Mouse (Mus musculus): ENCODE results near the gene Bloc1s1. TPM values are rescaled to one million over a fixed set of nuclear protein-coding genes. Genes with fewer than 3 reads are reported as not detected.

Bloc1s1 gene
- polyA plus RNA-seq, 1 experiment from 2014 or later = 215 TPM

- H3K4me3 ChIP-seq (ENCODE audit: low read depth, low read length) = no peak overlapping the region
- no peak overlapping the region for H3K9ac ChIP-seq (ENCODE audit: low read length)
- no peaks in the 10 kb centered on the region for H3K4me1 ChIP-seq (ENCODE audit: control insufficient read depth, insufficient read depth, low read length)
- peaks cover 34% of the 10 kb centered on the region for H3K27me3 ChIP-seq (ENCODE audit: control insufficient read depth, insufficient read depth, low read length)
- DNase-seq (ENCODE audit: low spot score) (no peak), ATAC-seq (ENCODE audit: insufficient read depth, low FRiP score, low TSS enrichment) (no peak)
- no peaks in the 10 kb centered on the region for H3K9me3 ChIP-seq (ENCODE audit: control insufficient read depth, low read length)
- 75% methylated on average over 8 of the region's 8 CpGs for WGBS
- H3K36me3 ChIP-seq (ENCODE audit: control insufficient read depth, insufficient read depth, low read length) = no peaks in the 10 kb centered on the region
- H3K27ac ChIP-seq (ENCODE audit: low read depth, low read length) = no peak overlapping the region
- no peak overlapping the region for H3K4me2 ChIP-seq (ENCODE audit: low read depth)
Measured at GRCm38 (mm10) chr10:128935826-128936440, 12.1 kb upstream of the Bloc1s1 start.

GRCm38 (mm10) chr10:128934997-128935787 lies 11.4 kb upstream of the Bloc1s1 start:
- Histone ChIP-seq H3K4me3 (ENCODE audit: low read depth, low read length) (no peak overlapping the region), H3K36me3 (ENCODE audit: control insufficient read depth, insufficient read depth, low read length) (no peaks in the 10 kb centered on the region), H3K4me2 (ENCODE audit: low read depth) (no peak overlapping the region), H3K4me1 (ENCODE audit: control insufficient read depth, insufficient read depth, low read length) (no peaks in the 10 kb centered on the region), H3K9me3 (ENCODE audit: control insufficient read depth, low read length) (no peaks in the 10 kb centered on the region), H3K27ac (ENCODE audit: low read depth, low read length) (no peak overlapping the region), H3K27me3 (ENCODE audit: control insufficient read depth, insufficient read depth, low read length) (peaks cover 34% of the 10 kb centered on the region), H3K9ac (ENCODE audit: low read length) (no peak overlapping the region)
- WGBS = 65% methylated on average over 7 of the region's 7 CpGs
- ATAC-seq (ENCODE audit: insufficient read depth, low FRiP score, low TSS enrichment) = no peak
- DNase-seq (ENCODE audit: low spot score) = no peak

GRCm38 (mm10) chr10:128933976-128934721 lies 10.3 kb upstream of the Bloc1s1 start:
- ATAC-seq (ENCODE audit: insufficient read depth, low FRiP score, low TSS enrichment) = peak; percentile 31
- Histone ChIP-seq H3K27me3 (ENCODE audit: control insufficient read depth, insufficient read depth, low read length) (peaks cover 34% of the 10 kb centered on the region), H3K9ac (ENCODE audit: low read length) (0 out of 2 replicates have a peak overlapping the region, but pooled peaks have one; percentile 23), H3K36me3 (ENCODE audit: control insufficient read depth, insufficient read depth, low read length) (no peaks in the 10 kb centered on the region), H3K4me1 (ENCODE audit: control insufficient read depth, insufficient read depth, low read length) (no peaks in the 10 kb centered on the region), H3K27ac (ENCODE audit: low read depth, low read length) (no peak overlapping the region), H3K4me2 (ENCODE audit: low read depth) (peak overlapping the region; percentile 72), H3K4me3 (ENCODE audit: low read depth, low read length) (peak overlapping the region; percentile 35), H3K9me3 (ENCODE audit: control insufficient read depth, low read length) (no peaks in the 10 kb centered on the region)
- DNase-seq (ENCODE audit: low spot score) = no peak
- 2% methylated on average over 21 of the region's 21 CpGs for WGBS

GRCm38 (mm10) chr10:128933574-128933973 lies 9.7 kb upstream of the Bloc1s1 start, which contains the start of gene Itga7:
Gene Itga7, plus strand, starts transcription at chr10:128933818.
- Histone ChIP-seq H3K9ac (ENCODE audit: low read length) (0 out of 2 replicates have a peak within 1 kb of the TSS, but pooled peaks have one; percentile 23), H3K36me3 (ENCODE audit: control insufficient read depth, insufficient read depth, low read length) (no peaks in the 10 kb centered on the region), H3K4me2 (ENCODE audit: low read depth) (peak within 1 kb of the TSS; percentile 72), H3K9me3 (ENCODE audit: control insufficient read depth, low read length) (no peaks in the 10 kb centered on the region), H3K27me3 (ENCODE audit: control insufficient read depth, insufficient read depth, low read length) (peaks cover 34% of the 10 kb centered on the region), H3K4me3 (ENCODE audit: low read depth, low read length) (peak within 1 kb of the TSS; percentile 35), H3K4me1 (ENCODE audit: control insufficient read depth, insufficient read depth, low read length) (no peaks in the 10 kb centered on the region), H3K27ac (ENCODE audit: low read depth, low read length) (no peak within 1 kb of the TSS)
- DNase-seq (ENCODE audit: low spot score) (peak; percentile 56), ATAC-seq (ENCODE audit: insufficient read depth, low FRiP score, low TSS enrichment) (peak; percentile 86)
- 0% methylated on average over 26 of the region's 26 CpGs for WGBS

GRCm38 (mm10) chr10:128931441-128931840 lies 7.6 kb upstream of the Bloc1s1 start:
- DNase-seq (ENCODE audit: low spot score) (no peak), ATAC-seq (ENCODE audit: insufficient read depth, low FRiP score, low TSS enrichment) (no peak)
- Histone ChIP-seq H3K36me3 (ENCODE audit: control insufficient read depth, insufficient read depth, low read length) (no peaks in the 10 kb centered on the region), H3K4me2 (ENCODE audit: low read depth) (no peak overlapping the region), H3K27me3 (ENCODE audit: control insufficient read depth, insufficient read depth, low read length) (peaks cover 34% of the 10 kb centered on the region), H3K4me3 (ENCODE audit: low read depth, low read length) (no peak overlapping the region), H3K4me1 (ENCODE audit: control insufficient read depth, insufficient read depth, low read length) (no peaks in the 10 kb centered on the region), H3K9me3 (ENCODE audit: control insufficient read depth, low read length) (no peaks in the 10 kb centered on the region), H3K9ac (ENCODE audit: low read length) (no peak overlapping the region), H3K27ac (ENCODE audit: low read depth, low read length) (no peak overlapping the region)
- WGBS = 77% methylated on average over 2 of the region's 2 CpGs

- Histone ChIP-seq H3K9me3 (ENCODE audit: control insufficient read depth, low read length) (no peaks in the 10 kb centered on the region), H3K27ac (ENCODE audit: low read depth, low read length) (no peak overlapping the region), H3K4me2 (ENCODE audit: low read depth) (no peak overlapping the region), H3K9ac (ENCODE audit: low read length) (no peak overlapping the region), H3K4me3 (ENCODE audit: low read depth, low read length) (no peak overlapping the region), H3K36me3 (ENCODE audit: control insufficient read depth, insufficient read depth, low read length) (no peaks in the 10 kb centered on the region), H3K4me1 (ENCODE audit: control insufficient read depth, insufficient read depth, low read length) (no peaks in the 10 kb centered on the region), H3K27me3 (ENCODE audit: control insufficient read depth, insufficient read depth, low read length) (peaks cover 28% of the 10 kb centered on the region)
- no peak for ATAC-seq (ENCODE audit: insufficient read depth, low FRiP score, low TSS enrichment)
- no peak for DNase-seq (ENCODE audit: low spot score)
- WGBS = 73% methylated on average over 7 of the region's 7 CpGs
Measured at GRCm38 (mm10) chr10:128929638-128930378, 6.0 kb upstream of the Bloc1s1 start.

- no peak overlapping the region for H3K4me3 ChIP-seq (ENCODE audit: low read depth, low read length)
- WGBS = 43% methylated on average over 4 of the region's 4 CpGs
- no peaks in the 10 kb centered on the region for H3K36me3 ChIP-seq (ENCODE audit: control insufficient read depth, insufficient read depth, low read length)
- no peak overlapping the region for H3K4me2 ChIP-seq (ENCODE audit: low read depth)
- peaks cover 3% of the 10 kb centered on the region for H3K4me1 ChIP-seq (ENCODE audit: control insufficient read depth, insufficient read depth, low read length)
- no peak overlapping the region for H3K9ac ChIP-seq (ENCODE audit: low read length)
- ATAC-seq (ENCODE audit: insufficient read depth, low FRiP score, low TSS enrichment) (no peak), DNase-seq (ENCODE audit: low spot score) (no peak)
- peaks cover 15% of the 10 kb centered on the region for H3K27me3 ChIP-seq (ENCODE audit: control insufficient read depth, insufficient read depth, low read length)
- H3K27ac ChIP-seq (ENCODE audit: low read depth, low read length) = no peak overlapping the region
- no peaks in the 10 kb centered on the region for H3K9me3 ChIP-seq (ENCODE audit: control insufficient read depth, low read length)
Measured at GRCm38 (mm10) chr10:128928356-128928755, 4.5 kb upstream of the Bloc1s1 start.

- H3K9ac ChIP-seq (ENCODE audit: low read length) = peak overlapping the region; percentile 64
- H3K36me3 ChIP-seq (ENCODE audit: control insufficient read depth, insufficient read depth, low read length) = no peaks in the 10 kb centered on the region
- no peaks in the 10 kb centered on the region for H3K27me3 ChIP-seq (ENCODE audit: control insufficient read depth, insufficient read depth, low read length)
- peak overlapping the region; percentile 40 for H3K4me2 ChIP-seq (ENCODE audit: low read depth)
- H3K9me3 ChIP-seq (ENCODE audit: control insufficient read depth, low read length) = no peaks in the 10 kb centered on the region
- ATAC-seq (ENCODE audit: insufficient read depth, low FRiP score, low TSS enrichment) = peak; percentile 96
- peaks cover 6% of the 10 kb centered on the region for H3K4me1 ChIP-seq (ENCODE audit: control insufficient read depth, insufficient read depth, low read length)
- peak; percentile 89 for DNase-seq (ENCODE audit: low spot score)
- peak overlapping the region; percentile 42; the same call in 1 of the 2 replicates for H3K27ac ChIP-seq (ENCODE audit: low read depth, low read length)
- under 1% methylated on average over 42 of the region's 42 CpGs for WGBS
- H3K4me3 ChIP-seq (ENCODE audit: low read depth, low read length) = peak overlapping the region; percentile 64
Measured at GRCm38 (mm10) chr10:128923013-128923691, 683 bp downstream of the Bloc1s1 start.
